Mouse (Mus musculus) stomach, embryonic 14.5 days (tissue): ENCODE data around the gene Cldn11. TPM values are rescaled to one million over a fixed set of nuclear protein-coding genes. Genes with fewer than 3 reads are reported as not detected.

Source experiments
- ATAC-seq: fragments of 200-750 bp; cut with Nextera tagmentation; 2 replicates; pipeline ENCODE4 v1.8.0; 2017; ENCODE audit warnings: low read depth, moderate TSS enrichment; ENCODE audit not compliant: insufficient number of reproducible peaks, insufficient read depth, low FRiP score
- H3K27ac ChIP-seq: fragments of 300-500 bp; sonication (generic); 2 replicates; pipeline ENCODE4 v1.5.1; 2014; ENCODE audit warnings: mild to moderate bottlenecking, low read length, moderate library complexity, mixed read lengths
- H3K27me3 ChIP-seq: fragments of 300-500 bp; sonication (generic); 2 replicates; pipeline ENCODE4 v1.6.1; 2014; ENCODE audit warnings: low read length, control low read depth, mixed read lengths; ENCODE audit not compliant: control insufficient read depth, insufficient read depth
- H3K36me3 ChIP-seq: fragments of 300-500 bp; sonication (generic); 2 replicates; pipeline ENCODE4 v1.6.1; 2014; ENCODE audit warnings: mild to moderate bottlenecking, control low read depth, low read length, moderate library complexity, mixed read lengths; ENCODE audit not compliant: control insufficient read depth, insufficient read depth
- H3K4me1 ChIP-seq: fragments of 300-500 bp; sonication (generic); 2 replicates; pipeline ENCODE4 v1.6.1; 2014; ENCODE audit warnings: low read length, control low read depth, mixed read lengths; ENCODE audit not compliant: control insufficient read depth, insufficient read depth
- H3K4me2 ChIP-seq: fragments of 300-500 bp; sonication (generic); replicated peaks from 2 replicates; pipeline ENCODE4 v1.6.1; 2014; ENCODE audit warnings: low read depth, low read length, control low read depth
- H3K4me3 ChIP-seq: fragments of 300-500 bp; sonication (generic); 2 replicates; pipeline ENCODE4 v1.5.1; 2014; ENCODE audit warnings: low read depth, low read length, control low read depth
- H3K9ac ChIP-seq: fragments of 300-500 bp; sonication (generic); replicated peaks from 2 replicates; pipeline ENCODE4 v1.6.1; 2014; ENCODE audit warnings: low read depth, mild to moderate bottlenecking, control low read depth, low read length, moderate library complexity, mixed read lengths
- H3K9me3 ChIP-seq: fragments of 300-500 bp; sonication (generic); 2 replicates; pipeline ENCODE4 v1.6.1; 2016; ENCODE audit warnings: low read depth, low read length, control low read depth; ENCODE audit not compliant: control insufficient read depth
- WGBS: fragments of 180-500 bp; shearing (Covaris S2); extraction: QIAGEN DNeasy Blood & Tissue Kit; methylation state at CpG from one replicate; pipeline ENCODE4 v1.1.7; 2014; 5-methylcytosine and 5-hydroxymethylcytosine counted together
- polyA plus RNA-seq: library from polyadenylated mRNA; unstranded; fragments of >200 nt; fragmentation: Nextera tagmentation; extraction: Ambion mirVana; gene quantifications from 2 replicates; pipeline ENCODE4 v1.2.1, GENCODE M21; 2014

Cldn11 gene
- 2.0 and 3.0 TPM in 2 replicates for polyA plus RNA-seq

- no peak within 1 kb of the TSS for H3K9ac ChIP-seq
- peak; percentile 63 for ATAC-seq
- 0 out of 2 replicates have a peak, but pooled peaks cover 5% of the 10 kb centered on the region for H3K27me3 ChIP-seq
- H3K4me3 ChIP-seq: peak within 1 kb of the TSS; percentile 29
- under 1% methylated on average over 33 of the region's 33 CpGs for WGBS
- no peak within 1 kb of the TSS for H3K27ac ChIP-seq
- peaks cover 3% of the 10 kb centered on the region; the same call in 1 of the 2 replicates for H3K4me1 ChIP-seq
- no peaks in the 10 kb centered on the region for H3K36me3 ChIP-seq
- H3K9me3 ChIP-seq: no peaks in the 10 kb centered on the region
- peak within 1 kb of the TSS; percentile 80 for H3K4me2 ChIP-seq
Measured at GRCm38 (mm10) chr3:31149706-31150105, at the start of gene Cldn11. Gene Cldn11, plus strand, starts transcription at chr3:31149920.

DNA sequence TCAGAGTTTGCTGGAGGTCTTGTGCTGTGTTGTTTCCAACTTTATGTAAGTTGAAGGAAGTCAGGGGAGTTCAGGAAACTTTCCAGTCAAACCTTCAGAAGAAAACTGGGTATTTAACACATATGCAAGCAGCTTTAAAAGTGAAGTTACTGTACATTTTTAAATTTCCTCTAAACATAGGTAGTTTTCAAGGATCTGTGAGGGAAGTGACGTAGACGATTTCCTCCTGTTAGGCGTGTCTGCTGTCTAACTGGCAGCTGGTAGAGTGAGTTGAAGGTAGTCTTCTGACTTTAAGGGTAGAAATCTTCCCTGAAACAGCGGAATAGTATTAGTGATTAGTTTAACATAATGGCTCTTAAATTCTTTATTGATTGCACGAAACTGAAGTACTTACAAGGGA is 49.7 kb upstream of the Cldn11 start:
- Histone ChIP-seq H3K36me3 (no peaks in the 10 kb centered on the region; the same call in 1 of the 2 replicates), H3K4me3 (no peak overlapping the region; the same call in 1 of the 2 replicates), H3K27ac (no peak overlapping the region), H3K4me2 (peak overlapping the region; percentile 22; the same call in 1 of the 2 replicates), H3K9me3 (no peaks in the 10 kb centered on the region), H3K9ac (no peak overlapping the region), H3K4me1 (peaks cover 16% of the 10 kb centered on the region), H3K27me3 (no peaks in the 10 kb centered on the region)
- 71% methylated on average over 5 of the region's 5 CpGs for WGBS
- no peak for ATAC-seq

DNA sequence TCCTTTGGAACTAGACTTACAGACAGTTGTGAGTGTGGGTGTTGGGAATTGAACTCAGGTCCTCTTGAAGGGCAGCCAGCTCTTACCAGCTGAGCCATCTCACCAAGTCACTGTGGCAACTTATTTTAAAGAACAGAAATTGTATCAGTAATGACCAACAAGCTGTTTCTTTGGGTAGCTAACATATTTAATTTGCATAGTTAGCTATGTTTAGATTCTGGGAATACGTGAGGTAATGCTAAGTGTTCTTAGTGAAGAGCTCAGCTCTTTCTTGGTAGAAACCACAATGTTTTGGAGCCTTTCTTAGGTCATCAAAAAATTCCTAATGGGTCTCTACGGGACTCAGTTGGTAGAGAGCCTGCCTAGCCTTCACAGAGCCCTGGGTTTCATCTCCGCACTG is 48.9 kb upstream of the Cldn11 start:
- H3K27ac ChIP-seq: no peak overlapping the region
- 88% methylated on average over 3 of the region's 3 CpGs for WGBS
- H3K4me2 ChIP-seq: no peak overlapping the region
- no peak for ATAC-seq
- H3K9me3 ChIP-seq: no peaks in the 10 kb centered on the region
- H3K36me3 ChIP-seq: no peaks in the 10 kb centered on the region; the same call in 1 of the 2 replicates
- H3K27me3 ChIP-seq: no peaks in the 10 kb centered on the region
- no peak overlapping the region for H3K9ac ChIP-seq
- peaks cover 16% of the 10 kb centered on the region for H3K4me1 ChIP-seq
- H3K4me3 ChIP-seq: no peak overlapping the region

GRCm38 (mm10) chr3:31104936-31105335 is 44.8 kb upstream of the Cldn11 start:
- WGBS: 70% methylated on average over 6 of the region's 6 CpGs
- H3K4me2 ChIP-seq: no peak overlapping the region
- H3K36me3 ChIP-seq: no peaks in the 10 kb centered on the region
- no peak overlapping the region for H3K9ac ChIP-seq
- H3K27ac ChIP-seq: no peak overlapping the region
- ATAC-seq: no peak
- no peaks in the 10 kb centered on the region for H3K4me1 ChIP-seq
- H3K9me3 ChIP-seq: no peaks in the 10 kb centered on the region
- no peaks in the 10 kb centered on the region for H3K27me3 ChIP-seq
- H3K4me3 ChIP-seq: no peak overlapping the region

DNA sequence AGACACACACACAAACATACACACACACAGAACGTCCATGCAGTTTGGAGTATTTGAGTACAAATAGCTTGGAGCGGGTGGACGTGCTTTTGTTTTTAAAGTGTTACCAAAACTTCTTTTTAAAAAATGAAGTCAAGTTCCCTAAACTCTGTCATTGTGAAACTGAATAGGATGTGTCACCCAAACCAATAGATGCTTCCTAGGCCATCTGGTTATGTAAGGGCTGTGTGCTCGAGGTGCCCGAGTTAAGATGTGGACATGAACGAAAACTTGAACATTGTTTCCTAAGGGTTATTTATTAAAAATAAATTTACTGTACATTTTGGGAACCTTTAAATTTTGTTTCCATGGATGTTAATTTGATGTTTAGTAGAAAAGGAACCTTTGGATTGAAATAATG is 43.1 kb upstream of the Cldn11 start:
- Histone ChIP-seq H3K27me3 (no peaks in the 10 kb centered on the region), H3K4me3 (no peak overlapping the region), H3K9ac (no peak overlapping the region), H3K4me2 (no peak overlapping the region), H3K4me1 (no peaks in the 10 kb centered on the region), H3K9me3 (no peaks in the 10 kb centered on the region), H3K27ac (no peak overlapping the region), H3K36me3 (no peaks in the 10 kb centered on the region)
- WGBS: 86% methylated on average over 6 of the region's 6 CpGs
- ATAC-seq: no peak

GRCm38 (mm10) chr3:31107674-31108073 is 42.0 kb upstream of the Cldn11 start:
- ATAC-seq: no peak
- Histone ChIP-seq H3K9me3 (no peaks in the 10 kb centered on the region), H3K4me2 (no peak overlapping the region), H3K36me3 (peaks cover 4% of the 10 kb centered on the region; the same call in 1 of the 2 replicates), H3K27ac (no peak overlapping the region), H3K9ac (no peak overlapping the region), H3K4me1 (no peaks in the 10 kb centered on the region), H3K4me3 (no peak overlapping the region), H3K27me3 (no peaks in the 10 kb centered on the region)
- 84% methylated on average over 4 of the region's 4 CpGs for WGBS

DNA sequence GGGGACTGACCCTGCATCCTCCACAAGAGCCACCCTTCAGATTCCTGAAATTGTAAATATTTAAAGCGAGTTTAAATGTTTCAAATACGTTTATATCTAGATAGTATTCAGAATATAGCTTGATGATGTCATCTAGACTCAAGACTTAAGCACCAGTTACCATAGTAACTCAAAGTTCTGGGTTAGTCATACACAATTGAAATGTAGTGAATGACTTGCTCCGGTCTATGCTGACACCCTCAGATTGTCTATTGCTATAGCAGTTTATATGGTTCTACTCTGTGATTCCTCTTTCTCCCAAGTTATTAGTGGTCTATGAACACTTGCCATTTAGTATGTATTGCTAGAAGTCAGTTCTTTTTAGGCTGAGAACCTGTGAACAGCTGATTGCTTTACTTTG is 40.6 kb upstream of the Cldn11 start:
- H3K27me3 ChIP-seq: no peaks in the 10 kb centered on the region
- no peaks in the 10 kb centered on the region for H3K9me3 ChIP-seq
- no peak overlapping the region for H3K27ac ChIP-seq
- H3K4me2 ChIP-seq: no peak overlapping the region
- no peak overlapping the region for H3K4me3 ChIP-seq
- peaks cover 10% of the 10 kb centered on the region; the same call in 1 of the 2 replicates for H3K36me3 ChIP-seq
- 57% methylated on average over 3 of the region's 3 CpGs for WGBS
- no peak overlapping the region for H3K9ac ChIP-seq
- no peaks in the 10 kb centered on the region for H3K4me1 ChIP-seq
- no peak for ATAC-seq

- ATAC-seq: no peak
- H3K9me3 ChIP-seq: no peaks in the 10 kb centered on the region
- H3K4me3 ChIP-seq: no peak overlapping the region
- 85% methylated on average over 4 of the region's 4 CpGs for WGBS
- H3K36me3 ChIP-seq: no peaks in the 10 kb centered on the region; the same call in 1 of the 2 replicates
- H3K4me2 ChIP-seq: no peak overlapping the region
- H3K9ac ChIP-seq: no peak overlapping the region
- H3K27ac ChIP-seq: no peak overlapping the region
- H3K4me1 ChIP-seq: no peaks in the 10 kb centered on the region
- no peaks in the 10 kb centered on the region for H3K27me3 ChIP-seq
Measured at GRCm38 (mm10) chr3:31123098-31123497, 26.6 kb upstream of the Cldn11 start.

- H3K9me3 ChIP-seq: no peaks in the 10 kb centered on the region
- H3K4me1 ChIP-seq: no peaks in the 10 kb centered on the region
- H3K4me2 ChIP-seq: no peak overlapping the region
- no peak overlapping the region for H3K9ac ChIP-seq
- H3K4me3 ChIP-seq: no peak overlapping the region
- H3K27me3 ChIP-seq: no peaks in the 10 kb centered on the region
- no peaks in the 10 kb centered on the region; the same call in 1 of the 2 replicates for H3K36me3 ChIP-seq
- 68% methylated on average over 4 of the region's 4 CpGs for WGBS
- no peak overlapping the region for H3K27ac ChIP-seq
- no peak for ATAC-seq
Measured at GRCm38 (mm10) chr3:31126303-31126702, 23.4 kb upstream of the Cldn11 start.
